Mouse (Mus musculus): ENCODE results near the gene Kcnd1. TPM values are rescaled to one million over a fixed set of nuclear protein-coding genes. Genes with fewer than 3 reads are reported as not detected.

The Kcnd1 gene
- polyA plus RNA-seq, 1 experiment from 2014 or later, result 3.8 TPM

DNA sequence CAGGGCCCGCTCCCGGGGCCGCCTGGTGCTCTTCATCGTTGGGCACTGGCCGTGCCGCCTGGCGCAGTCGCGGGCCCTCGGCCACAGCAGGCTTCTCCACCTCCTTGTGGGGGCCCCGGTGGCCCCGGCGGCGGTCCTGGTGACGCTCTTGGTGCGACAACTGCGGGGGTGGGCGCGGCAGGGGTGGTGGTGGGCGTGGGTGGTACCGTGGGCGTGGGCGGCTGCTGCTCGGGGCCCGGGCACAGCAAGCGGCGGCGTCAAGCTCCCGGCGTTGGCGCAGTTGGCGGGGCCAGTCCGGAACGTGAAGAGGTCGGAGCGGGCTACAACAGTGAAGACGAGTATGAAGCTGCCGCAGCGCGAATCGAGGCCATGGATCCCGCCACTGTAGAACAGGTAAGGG lies 20.2 kb downstream of the Kcnd1 start:
- H3K36me3 ChIP-seq (ENCODE audit: control insufficient read depth, insufficient read depth, low read length), result no peaks in the 10 kb centered on the region
- peak overlapping the region; percentile 68 for H3K4me3 ChIP-seq (ENCODE audit: low read depth, low read length)
- 24% methylated on average over 39 of the region's 42 CpGs for WGBS
- no peaks in the 10 kb centered on the region for H3K9me3 ChIP-seq (replicated peaks; ENCODE audit: control insufficient read depth, low read length, poor library complexity, severe bottlenecking)
- no peak for ATAC-seq
- no peaks in the 10 kb centered on the region for H3K27me3 ChIP-seq (ENCODE audit: control insufficient read depth, insufficient read depth, low read depth, low read length)
- H3K4me2 ChIP-seq (ENCODE audit: low read length), result peak overlapping the region; percentile 53
- H3K4me1 ChIP-seq (ENCODE audit: control insufficient read depth, insufficient read depth, low read length), result peaks cover 15% of the 10 kb centered on the region
- peak overlapping the region; percentile 86 for H3K27ac ChIP-seq (ENCODE audit: low read length)
- H3K9ac ChIP-seq (ENCODE audit: low read depth, low read length), result peak overlapping the region; percentile 79

DNA sequence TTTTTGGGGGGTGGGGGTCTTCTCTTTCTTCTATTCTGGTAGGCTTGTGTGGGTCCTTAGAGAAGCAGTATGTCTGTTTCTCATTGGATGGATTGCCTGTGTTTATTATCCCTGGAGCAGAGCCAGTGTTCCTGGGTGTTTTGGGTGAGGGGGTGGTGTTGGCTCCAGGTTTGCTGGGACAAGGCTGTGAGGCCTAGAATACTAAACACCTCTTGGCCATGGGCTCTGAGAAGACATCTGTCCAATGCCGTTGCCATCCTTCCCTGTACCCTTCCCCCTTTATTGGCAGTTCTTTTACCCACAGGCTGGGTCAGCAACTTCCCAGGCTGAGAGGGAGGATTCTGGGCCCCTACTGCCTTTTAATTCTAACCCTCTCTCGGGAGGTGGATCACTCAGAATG lies 25.8 kb downstream of the Kcnd1 start:
- no peak overlapping the region for H3K27ac ChIP-seq (ENCODE audit: low read length)
- no peak overlapping the region for H3K9ac ChIP-seq (ENCODE audit: low read depth, low read length)
- H3K9me3 ChIP-seq (replicated peaks; ENCODE audit: control insufficient read depth, low read length, poor library complexity, severe bottlenecking), result no peaks in the 10 kb centered on the region
- no peak overlapping the region for H3K4me2 ChIP-seq (ENCODE audit: low read length)
- no peak overlapping the region for H3K4me3 ChIP-seq (ENCODE audit: low read depth, low read length)
- H3K4me1 ChIP-seq (ENCODE audit: control insufficient read depth, insufficient read depth, low read length), result peaks cover 15% of the 10 kb centered on the region
- WGBS, result 88% methylated on average over 2 of the region's 2 CpGs
- no peaks in the 10 kb centered on the region for H3K36me3 ChIP-seq (ENCODE audit: control insufficient read depth, insufficient read depth, low read length)
- no peaks in the 10 kb centered on the region for H3K27me3 ChIP-seq (ENCODE audit: control insufficient read depth, insufficient read depth, low read depth, low read length)
- 0 out of 2 replicates have a peak, but pooled peaks have one; percentile 51 for ATAC-seq

DNA sequence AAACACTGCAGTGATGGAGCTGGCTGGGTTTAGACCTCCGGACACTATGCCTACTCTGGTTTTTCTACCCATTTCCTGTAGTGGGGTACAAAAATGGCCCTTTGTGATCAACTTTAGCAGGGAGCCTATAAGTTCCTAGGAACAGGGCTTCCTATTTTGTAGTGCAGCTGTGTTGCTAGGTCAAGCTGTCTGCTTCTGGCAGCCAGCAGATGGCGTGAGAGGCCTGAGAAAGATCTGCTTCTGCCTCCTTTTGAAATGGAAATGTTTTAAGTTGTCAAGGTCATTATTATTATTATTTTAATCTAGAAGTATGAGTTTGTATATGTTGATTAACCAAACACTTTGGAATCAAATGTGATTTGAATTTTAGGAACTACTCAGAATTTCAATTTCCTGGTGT lies 32.5 kb downstream of the Kcnd1 start:
- no peak overlapping the region for H3K9ac ChIP-seq (ENCODE audit: low read depth, low read length)
- H3K27me3 ChIP-seq (ENCODE audit: control insufficient read depth, insufficient read depth, low read depth, low read length), result no peaks in the 10 kb centered on the region
- no peak overlapping the region for H3K4me2 ChIP-seq (ENCODE audit: low read length)
- WGBS, result 62% methylated on average over 2 of the region's 2 CpGs
- H3K36me3 ChIP-seq (ENCODE audit: control insufficient read depth, insufficient read depth, low read length), result no peaks in the 10 kb centered on the region
- no peaks in the 10 kb centered on the region for H3K9me3 ChIP-seq (replicated peaks; ENCODE audit: control insufficient read depth, low read length, poor library complexity, severe bottlenecking)
- no peaks in the 10 kb centered on the region for H3K4me1 ChIP-seq (ENCODE audit: control insufficient read depth, insufficient read depth, low read length)
- ATAC-seq, result no peak
- no peak overlapping the region for H3K27ac ChIP-seq (ENCODE audit: low read length)
- H3K4me3 ChIP-seq (ENCODE audit: low read depth, low read length), result no peak overlapping the region

DNA sequence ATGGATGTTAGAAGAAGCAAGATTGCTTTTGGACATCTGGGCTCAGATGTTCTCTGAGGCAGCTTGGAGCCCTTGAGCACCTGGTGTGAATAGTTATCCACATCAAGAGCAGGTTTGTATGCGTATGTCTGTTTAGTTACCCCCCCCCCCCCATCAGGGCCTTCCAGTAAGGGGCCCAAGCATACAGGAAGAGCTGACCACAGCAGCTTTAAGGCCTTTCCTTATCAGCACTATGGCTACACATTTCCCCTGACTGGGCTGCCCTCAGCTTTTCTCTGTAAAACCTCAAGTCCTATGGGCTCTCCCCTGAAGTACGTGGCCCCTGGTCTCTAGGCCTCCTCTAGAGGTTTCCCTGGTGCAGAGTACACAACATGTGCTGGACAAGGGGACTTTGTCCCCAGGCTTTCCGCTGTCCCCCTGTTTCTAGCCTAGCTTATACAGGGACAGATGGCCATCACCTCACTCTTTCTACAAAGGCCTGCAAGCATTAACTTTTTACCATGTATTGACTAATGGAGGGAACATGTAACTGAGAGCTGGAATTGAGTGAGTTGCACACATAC lies 37.2 kb downstream of the Kcnd1 start:
- no peaks in the 10 kb centered on the region for H3K27me3 ChIP-seq (ENCODE audit: control insufficient read depth, insufficient read depth, low read depth, low read length)
- H3K9ac ChIP-seq (ENCODE audit: low read depth, low read length), result no peak overlapping the region
- WGBS, result 88% methylated on average over 3 of the region's 3 CpGs
- H3K27ac ChIP-seq (ENCODE audit: low read length), result no peak overlapping the region
- no peak overlapping the region for H3K4me2 ChIP-seq (ENCODE audit: low read length)
- H3K4me3 ChIP-seq (ENCODE audit: low read depth, low read length), result no peak overlapping the region
- no peaks in the 10 kb centered on the region for H3K4me1 ChIP-seq (ENCODE audit: control insufficient read depth, insufficient read depth, low read length)
- H3K36me3 ChIP-seq (ENCODE audit: control insufficient read depth, insufficient read depth, low read length), result no peaks in the 10 kb centered on the region
- H3K9me3 ChIP-seq (replicated peaks; ENCODE audit: control insufficient read depth, low read length, poor library complexity, severe bottlenecking), result no peaks in the 10 kb centered on the region
- no peak for ATAC-seq

DNA sequence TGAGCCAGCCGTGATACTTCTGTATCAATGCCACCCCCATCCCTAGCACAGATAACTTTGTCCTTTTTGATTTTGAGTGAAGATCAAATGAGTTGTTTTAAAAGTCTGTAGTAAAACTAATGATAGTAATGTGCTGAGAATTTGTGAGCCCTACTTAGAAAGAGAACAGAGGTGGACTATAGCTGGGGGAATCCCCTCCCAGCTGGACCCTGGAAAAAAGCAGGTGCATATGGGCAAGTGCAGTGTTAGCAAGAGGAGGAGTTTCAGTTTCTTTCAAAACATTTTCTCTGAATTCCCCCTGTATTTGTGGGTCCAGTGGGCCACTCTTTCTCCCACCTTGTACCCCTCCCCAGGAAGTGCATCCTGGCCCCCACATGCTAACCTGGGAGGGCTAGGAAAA lies 41.1 kb downstream of the Kcnd1 start:
- ATAC-seq, result no peak
- Histone ChIP-seq H3K9ac (ENCODE audit: low read depth, low read length) (no peak overlapping the region), H3K27ac (ENCODE audit: low read length) (no peak overlapping the region), H3K27me3 (ENCODE audit: control insufficient read depth, insufficient read depth, low read depth, low read length) (no peaks in the 10 kb centered on the region), H3K4me2 (ENCODE audit: low read length) (no peak overlapping the region), H3K36me3 (ENCODE audit: control insufficient read depth, insufficient read depth, low read length) (peaks cover 3% of the 10 kb centered on the region; the same call in 1 of the 2 replicates), H3K4me3 (ENCODE audit: low read depth, low read length) (no peak overlapping the region), H3K4me1 (ENCODE audit: control insufficient read depth, insufficient read depth, low read length) (no peaks in the 10 kb centered on the region), H3K9me3 (replicated peaks; ENCODE audit: control insufficient read depth, low read length, poor library complexity, severe bottlenecking) (no peaks in the 10 kb centered on the region)
- WGBS, result 85% methylated on average over 1 of the region's 1 CpGs

DNA sequence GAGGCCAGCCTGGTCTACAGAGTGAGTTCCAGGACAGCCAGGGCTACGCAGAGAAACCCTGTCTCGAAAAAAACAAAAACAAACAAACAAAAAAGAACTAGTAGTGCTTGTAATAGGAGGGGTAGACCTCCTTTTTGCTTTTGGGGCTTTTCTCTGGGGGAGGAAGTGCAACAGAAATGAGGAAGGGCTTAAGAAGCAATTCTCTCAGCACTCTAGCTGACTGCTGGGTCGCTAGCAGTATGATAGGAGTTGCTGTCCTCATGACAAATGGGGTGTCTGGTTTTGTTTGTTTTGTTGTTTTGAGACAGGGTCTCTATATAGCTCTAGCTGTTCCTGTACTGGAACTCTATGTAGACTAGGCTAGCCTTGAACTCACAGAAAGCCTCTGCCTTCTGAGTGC lies 42.5 kb downstream of the Kcnd1 start:
- no peak for ATAC-seq
- Histone ChIP-seq H3K27ac (ENCODE audit: low read length) (no peak overlapping the region), H3K4me3 (ENCODE audit: low read depth, low read length) (no peak overlapping the region), H3K4me2 (ENCODE audit: low read length) (no peak overlapping the region), H3K36me3 (ENCODE audit: control insufficient read depth, insufficient read depth, low read length) (peaks cover 3% of the 10 kb centered on the region; the same call in 1 of the 2 replicates), H3K27me3 (ENCODE audit: control insufficient read depth, insufficient read depth, low read depth, low read length) (no peaks in the 10 kb centered on the region), H3K9me3 (replicated peaks; ENCODE audit: control insufficient read depth, low read length, poor library complexity, severe bottlenecking) (no peaks in the 10 kb centered on the region), H3K9ac (ENCODE audit: low read depth, low read length) (no peak overlapping the region), H3K4me1 (ENCODE audit: control insufficient read depth, insufficient read depth, low read length) (no peaks in the 10 kb centered on the region)
- WGBS, result 83% methylated on average over 3 of the region's 3 CpGs

DNA sequence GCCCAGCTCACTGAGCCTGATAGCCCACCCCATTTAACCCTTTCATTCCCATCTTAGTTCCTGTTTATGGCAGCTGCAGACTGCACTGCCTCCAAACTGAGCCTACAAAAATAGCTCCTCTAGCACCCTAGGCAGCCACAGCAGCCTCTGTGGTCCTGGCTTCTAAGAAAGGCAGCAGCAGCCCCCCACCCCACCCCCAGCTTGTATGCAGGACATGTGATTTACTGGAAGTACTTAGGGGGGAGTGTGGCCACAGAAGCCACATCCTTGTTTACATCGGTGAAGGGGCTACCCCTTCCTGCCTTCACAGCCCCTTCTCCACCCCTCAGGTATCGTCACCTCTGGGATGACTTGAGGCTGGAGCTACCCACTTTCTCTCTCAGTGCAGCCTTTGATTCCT lies 43.3 kb downstream of the Kcnd1 start:
- no peak overlapping the region for H3K9ac ChIP-seq (ENCODE audit: low read depth, low read length)
- no peak overlapping the region for H3K4me2 ChIP-seq (ENCODE audit: low read length)
- H3K27ac ChIP-seq (ENCODE audit: low read length), result no peak overlapping the region
- no peak for ATAC-seq
- H3K36me3 ChIP-seq (ENCODE audit: control insufficient read depth, insufficient read depth, low read length), result peaks cover 3% of the 10 kb centered on the region; the same call in 1 of the 2 replicates
- H3K27me3 ChIP-seq (ENCODE audit: control insufficient read depth, insufficient read depth, low read depth, low read length), result no peaks in the 10 kb centered on the region
- no peak overlapping the region for H3K4me3 ChIP-seq (ENCODE audit: low read depth, low read length)
- no peaks in the 10 kb centered on the region for H3K4me1 ChIP-seq (ENCODE audit: control insufficient read depth, insufficient read depth, low read length)
- no peaks in the 10 kb centered on the region for H3K9me3 ChIP-seq (replicated peaks; ENCODE audit: control insufficient read depth, low read length, poor library complexity, severe bottlenecking)
- WGBS, result 81% methylated on average over 2 of the region's 2 CpGs

DNA sequence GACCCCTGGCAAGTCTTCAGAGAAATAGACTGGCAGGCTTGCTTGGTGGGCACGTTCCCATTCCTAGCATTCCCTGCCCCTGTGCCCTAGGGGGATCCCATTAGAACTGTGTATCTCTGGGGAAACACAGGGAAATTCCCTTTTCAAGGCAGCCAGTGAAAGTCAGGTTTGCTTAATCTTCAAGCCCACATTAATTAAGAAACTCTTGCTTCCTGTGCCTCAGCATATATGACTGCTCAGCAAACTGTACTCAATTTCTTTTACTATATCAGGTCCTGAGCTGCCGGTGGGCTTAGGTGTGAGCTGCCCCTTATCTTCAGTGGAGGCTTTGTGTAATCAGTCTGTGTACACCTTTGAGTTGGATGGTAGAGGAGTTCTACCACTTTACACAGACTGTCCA lies 43.7 kb downstream of the Kcnd1 start:
- H3K9me3 ChIP-seq (replicated peaks; ENCODE audit: control insufficient read depth, low read length, poor library complexity, severe bottlenecking), result no peaks in the 10 kb centered on the region
- peaks cover 3% of the 10 kb centered on the region; the same call in 1 of the 2 replicates for H3K36me3 ChIP-seq (ENCODE audit: control insufficient read depth, insufficient read depth, low read length)
- no peaks in the 10 kb centered on the region for H3K27me3 ChIP-seq (ENCODE audit: control insufficient read depth, insufficient read depth, low read depth, low read length)
- no peak overlapping the region for H3K9ac ChIP-seq (ENCODE audit: low read depth, low read length)
- no peak overlapping the region for H3K27ac ChIP-seq (ENCODE audit: low read length)
- H3K4me3 ChIP-seq (ENCODE audit: low read depth, low read length), result no peak overlapping the region
- WGBS, result 78% methylated on average over 2 of the region's 2 CpGs
- H3K4me1 ChIP-seq (ENCODE audit: control insufficient read depth, insufficient read depth, low read length), result no peaks in the 10 kb centered on the region
- H3K4me2 ChIP-seq (ENCODE audit: low read length), result no peak overlapping the region
- ATAC-seq, result no peak

DNA sequence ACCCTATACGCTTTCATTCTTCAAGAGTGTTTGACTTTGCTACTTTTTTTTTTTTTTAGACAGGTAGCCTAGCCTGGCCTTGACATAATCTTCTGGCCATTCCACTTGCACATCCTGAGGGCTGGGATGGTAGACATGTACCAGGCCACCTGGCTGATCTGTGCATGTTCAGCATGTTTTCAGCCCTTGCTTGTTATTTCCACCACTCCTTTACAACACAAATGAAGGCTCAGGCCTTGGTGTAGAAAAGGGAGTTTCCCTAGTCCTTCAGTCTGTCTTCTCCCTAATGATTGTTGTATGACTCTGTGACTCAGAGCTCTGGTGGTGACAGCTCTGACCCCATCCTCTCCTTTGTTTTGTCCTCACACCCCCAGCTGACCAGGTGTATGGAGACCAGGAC lies 45.1 kb downstream of the Kcnd1 start:
- Histone ChIP-seq H3K36me3 (ENCODE audit: control insufficient read depth, insufficient read depth, low read length) (peaks cover 3% of the 10 kb centered on the region; the same call in 1 of the 2 replicates), H3K4me1 (ENCODE audit: control insufficient read depth, insufficient read depth, low read length) (no peaks in the 10 kb centered on the region), H3K27me3 (ENCODE audit: control insufficient read depth, insufficient read depth, low read depth, low read length) (no peaks in the 10 kb centered on the region), H3K9me3 (replicated peaks; ENCODE audit: control insufficient read depth, low read length, poor library complexity, severe bottlenecking) (no peaks in the 10 kb centered on the region), H3K27ac (ENCODE audit: low read length) (no peak overlapping the region), H3K9ac (ENCODE audit: low read depth, low read length) (no peak overlapping the region), H3K4me3 (ENCODE audit: low read depth, low read length) (no peak overlapping the region), H3K4me2 (ENCODE audit: low read length) (no peak overlapping the region)
- WGBS, result 100% methylated on average over 1 of the region's 1 CpGs
- no peak for ATAC-seq
